Mouse (Mus musculus) erythroblast, embryonic 14.5 days (primary cell): ENCODE results near the gene Mars2.

Experiments
- GATA1 ChIP-seq: IDR thresholded peaks from 2 replicates; pipeline ENCODE4 v1.6.1; 2012; ENCODE audit warnings: low read length, inconsistent platforms, mixed read lengths
- TAL1 ChIP-seq: IDR thresholded peaks from 3 replicates; pipeline ENCODE4 v1.6.1; 2012; ENCODE audit warnings: low read length, inconsistent platforms, mixed read lengths

DNA sequence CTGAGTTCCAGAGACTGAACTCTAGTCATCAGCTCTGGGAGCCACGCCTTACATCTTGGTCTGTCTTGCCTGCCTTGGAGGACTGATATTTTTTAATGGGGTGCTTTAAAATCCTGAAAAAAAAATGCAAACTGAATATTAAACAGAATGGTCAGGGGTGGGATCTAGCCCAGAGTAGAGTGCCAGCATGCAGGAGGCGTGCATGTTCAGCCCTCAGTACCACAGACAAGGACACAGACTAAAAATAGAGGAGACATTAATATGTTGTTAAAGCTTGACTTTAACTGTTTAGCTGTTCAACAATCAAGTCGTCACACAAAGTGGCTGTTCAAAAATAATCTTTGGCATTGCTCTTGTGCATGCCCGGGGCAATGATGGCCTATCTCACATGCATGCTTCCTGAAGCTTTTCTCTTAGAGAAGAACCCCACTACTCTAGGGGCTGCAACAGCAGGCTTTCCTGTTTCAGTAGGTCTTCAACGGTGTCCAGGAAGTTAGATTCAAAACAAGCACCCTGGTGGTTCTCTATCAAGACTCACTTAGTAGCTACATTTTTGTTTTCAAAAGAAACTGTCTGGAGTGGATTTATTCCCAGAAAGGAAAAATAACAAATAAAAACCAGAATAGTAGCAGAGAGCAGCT lies 28.4 kb upstream of the Mars2 start:
- TF ChIP-seq TAL1 (no peak), GATA1 (no peak)
